Mouse (Mus musculus) midbrain, embryonic 10.5 days (tissue): ENCODE data around the gene Tnfaip2. TPM values are rescaled to one million over a fixed set of nuclear protein-coding genes. Genes with fewer than 3 reads are reported as not detected.

ENCODE experiments used
- DNase-seq: peaks from one replicate; pipeline ENCODE4 v3.0.0-alpha.2; 2017; ENCODE audit warnings: low spot score
- H3K27ac ChIP-seq: fragments of 300-500 bp; sonication (generic); replicated peaks from 2 replicates; pipeline ENCODE4 v1.5.1; 2016; ENCODE audit warnings: mild to moderate bottlenecking
- H3K27me3 ChIP-seq: fragments of 300-500 bp; sonication (generic); 2 replicates; pipeline ENCODE4 v1.6.1; 2016; ENCODE audit warnings: low read depth, mild to moderate bottlenecking; ENCODE audit not compliant: poor library complexity, severe bottlenecking
- H3K36me3 ChIP-seq: fragments of 300-500 bp; sonication (generic); 2 replicates; pipeline ENCODE4 v1.6.1; 2016; ENCODE audit warnings: mild to moderate bottlenecking, moderate library complexity
- H3K4me1 ChIP-seq: fragments of 300-500 bp; sonication (generic); 2 replicates; pipeline ENCODE4 v1.6.1; 2016
- H3K4me3 ChIP-seq: fragments of 300-500 bp; sonication (generic); 2 replicates; pipeline ENCODE4 v1.5.1; 2016; ENCODE audit warnings: mild to moderate bottlenecking, moderate library complexity
- H3K9me3 ChIP-seq: fragments of 300-500 bp; sonication (generic); replicated peaks from 2 replicates; pipeline ENCODE4 v1.6.1; 2016; ENCODE audit warnings: mild to moderate bottlenecking
- WGBS: fragments of 180-500 bp; shearing (Covaris S2); methylation state at CpG from one replicate; pipeline ENCODE4 v1.1.7; 2016; 5-methylcytosine and 5-hydroxymethylcytosine counted together
- polyA plus RNA-seq: library from polyadenylated mRNA; unstranded; fragments of >200 nt; fragmentation: Nextera tagmentation; extraction: Ambion mirVana; gene quantifications from 2 replicates; pipeline ENCODE4 v1.2.1, GENCODE M21; 2016

Tnfaip2 gene
- polyA plus RNA-seq, 1 experiment from 2014 or later = 1.6 TPM

GRCm38 (mm10) chr12:111419918-111420317, 22.4 kb upstream of the Tnfaip2 start:
- WGBS = 84% methylated on average over 5 of the region's 5 CpGs
- H3K36me3 ChIP-seq = no peaks in the 10 kb centered on the region
- H3K4me3 ChIP-seq = no peak overlapping the region
- no peak for DNase-seq
- peaks cover 96% of the 10 kb centered on the region for H3K27me3 ChIP-seq
- peaks cover 36% of the 10 kb centered on the region for H3K4me1 ChIP-seq
- H3K27ac ChIP-seq = no peak overlapping the region
- no peaks in the 10 kb centered on the region for H3K9me3 ChIP-seq

GRCm38 (mm10) chr12:111420946-111421709, 21.1 kb upstream of the Tnfaip2 start:
- no peak overlapping the region for H3K27ac ChIP-seq
- no peak overlapping the region for H3K4me3 ChIP-seq
- no peaks in the 10 kb centered on the region for H3K9me3 ChIP-seq
- H3K36me3 ChIP-seq = no peaks in the 10 kb centered on the region
- WGBS = 54% methylated on average over 7 of the region's 7 CpGs
- H3K27me3 ChIP-seq = peaks cover 96% of the 10 kb centered on the region
- DNase-seq = no peak
- peaks cover 42% of the 10 kb centered on the region for H3K4me1 ChIP-seq

- 48% methylated on average over 5 of the region's 5 CpGs for WGBS
- H3K27me3 ChIP-seq = peaks cover 99% of the 10 kb centered on the region
- peaks cover 30% of the 10 kb centered on the region for H3K4me1 ChIP-seq
Measured at GRCm38 (mm10) chr12:111422852-111423251, 19.4 kb upstream of the Tnfaip2 start.

GRCm38 (mm10) chr12:111423570-111424129, 18.6 kb upstream of the Tnfaip2 start:
- DNase-seq = no peak
- Histone ChIP-seq H3K4me3 (peak overlapping the region; percentile 46), H3K27me3 (peaks cover 100% of the 10 kb centered on the region), H3K36me3 (no peaks in the 10 kb centered on the region), H3K9me3 (no peaks in the 10 kb centered on the region), H3K27ac (no peak overlapping the region), H3K4me1 (peaks cover 34% of the 10 kb centered on the region)
- WGBS = 2% methylated on average over 43 of the region's 43 CpGs

More at GRCm38 (mm10) chr12:111422852-111423251, 19.4 kb upstream of the Tnfaip2 start:
- Histone ChIP-seq H3K9me3 (no peaks in the 10 kb centered on the region), H3K27ac (no peak overlapping the region), H3K36me3 (no peaks in the 10 kb centered on the region), H3K4me3 (no peak overlapping the region)
- DNase-seq = no peak

GRCm38 (mm10) chr12:111424547-111424946, 17.7 kb upstream of the Tnfaip2 start:
- Histone ChIP-seq H3K36me3 (no peaks in the 10 kb centered on the region), H3K4me3 (no peak overlapping the region), H3K27ac (no peak overlapping the region), H3K9me3 (no peaks in the 10 kb centered on the region), H3K27me3 (peaks cover 100% of the 10 kb centered on the region), H3K4me1 (peaks cover 43% of the 10 kb centered on the region)
- WGBS = 24% methylated on average over 9 of the region's 9 CpGs
- DNase-seq = no peak

- DNase-seq = peak; percentile 81
- 0 out of 2 replicates have a peak overlapping the region, but pooled peaks have one; percentile 3 for H3K4me3 ChIP-seq
- H3K27ac ChIP-seq = no peak overlapping the region
- peaks cover 50% of the 10 kb centered on the region for H3K4me1 ChIP-seq
- no peaks in the 10 kb centered on the region for H3K36me3 ChIP-seq
- peaks cover 100% of the 10 kb centered on the region for H3K27me3 ChIP-seq
- no peaks in the 10 kb centered on the region for H3K9me3 ChIP-seq
- 4% methylated on average over 15 of the region's 15 CpGs for WGBS
Measured at GRCm38 (mm10) chr12:111425258-111425657, 17.0 kb upstream of the Tnfaip2 start.

- Histone ChIP-seq H3K4me1 (peaks cover 56% of the 10 kb centered on the region), H3K4me3 (0 out of 2 replicates have a peak overlapping the region, but pooled peaks have one; percentile 3), H3K36me3 (no peaks in the 10 kb centered on the region), H3K9me3 (no peaks in the 10 kb centered on the region), H3K27me3 (peaks cover 100% of the 10 kb centered on the region), H3K27ac (no peak overlapping the region)
- DNase-seq = peak; percentile 89
- 19% methylated on average over 29 of the region's 29 CpGs for WGBS
Measured at GRCm38 (mm10) chr12:111425789-111426460, 16.3 kb upstream of the Tnfaip2 start.

- Histone ChIP-seq H3K4me1 (peaks cover 64% of the 10 kb centered on the region), H3K9me3 (no peaks in the 10 kb centered on the region), H3K27me3 (peaks cover 100% of the 10 kb centered on the region), H3K4me3 (no peak overlapping the region), H3K27ac (no peak overlapping the region), H3K36me3 (no peaks in the 10 kb centered on the region)
- WGBS = 40% methylated on average over 12 of the region's 12 CpGs
- DNase-seq = no peak
Measured at GRCm38 (mm10) chr12:111427438-111428113, 14.7 kb upstream of the Tnfaip2 start.

- no peak overlapping the region for H3K4me3 ChIP-seq
- no peak for DNase-seq
- WGBS = 12% methylated on average over 8 of the region's 8 CpGs
- no peak overlapping the region for H3K27ac ChIP-seq
- peaks cover 100% of the 10 kb centered on the region for H3K27me3 ChIP-seq
- no peaks in the 10 kb centered on the region for H3K36me3 ChIP-seq
- H3K4me1 ChIP-seq = peaks cover 66% of the 10 kb centered on the region
- no peaks in the 10 kb centered on the region for H3K9me3 ChIP-seq
Measured at GRCm38 (mm10) chr12:111428364-111428763, 13.9 kb upstream of the Tnfaip2 start.

GRCm38 (mm10) chr12:111428961-111429911, 13.0 kb upstream of the Tnfaip2 start:
- peak; percentile 69 for DNase-seq
- peaks cover 100% of the 10 kb centered on the region for H3K27me3 ChIP-seq
- no peaks in the 10 kb centered on the region for H3K36me3 ChIP-seq
- peak overlapping the region; percentile 51 for H3K4me3 ChIP-seq
- H3K9me3 ChIP-seq = no peaks in the 10 kb centered on the region
- H3K4me1 ChIP-seq = peaks cover 58% of the 10 kb centered on the region
- under 1% methylated on average over 40 of the region's 40 CpGs for WGBS
- H3K27ac ChIP-seq = peak overlapping the region; percentile 73

- Histone ChIP-seq H3K4me1 (peaks cover 64% of the 10 kb centered on the region), H3K4me3 (peak overlapping the region; percentile 51), H3K27ac (peak overlapping the region; percentile 73), H3K9me3 (no peaks in the 10 kb centered on the region), H3K36me3 (no peaks in the 10 kb centered on the region), H3K27me3 (peaks cover 100% of the 10 kb centered on the region)
- DNase-seq = no peak
- WGBS = 7% methylated on average over 27 of the region's 27 CpGs
Measured at GRCm38 (mm10) chr12:111430049-111430867, 12.0 kb upstream of the Tnfaip2 start.
